Mouse (Mus musculus): Measurements from ENCODE around the gene Asap3.

Gene Asap3

GRCm38 (mm10) chr4:136259916-136260315 lies 53.8 kb downstream of the Asap3 start:
- DNase-seq (ENCODE audit: low spot score), result no peak

GRCm38 (mm10) chr4:136260491-136261180 lies 54.5 kb downstream of the Asap3 start:
- DNase-seq (ENCODE audit: low spot score), result peak; percentile 64

- no peak for DNase-seq (ENCODE audit: low spot score)
Observed at GRCm38 (mm10) chr4:136261912-136262311, 55.7 kb downstream of the Asap3 start.

- DNase-seq (ENCODE audit: low spot score), result no peak
Observed at GRCm38 (mm10) chr4:136263555-136263954, 57.4 kb downstream of the Asap3 start.

- DNase-seq (ENCODE audit: low spot score), result no peak
Observed at GRCm38 (mm10) chr4:136266716-136267343, 60.7 kb downstream of the Asap3 start.

GRCm38 (mm10) chr4:136268912-136269311 lies 62.7 kb downstream of the Asap3 start:
- DNase-seq (ENCODE audit: low spot score), result no peak

- no peak for DNase-seq (ENCODE audit: low spot score)
Observed at GRCm38 (mm10) chr4:136270648-136271047, 64.5 kb downstream of the Asap3 start.

GRCm38 (mm10) chr4:136281097-136281496 lies 74.9 kb downstream of the Asap3 start:
- DNase-seq (ENCODE audit: low spot score), result no peak

- DNase-seq (ENCODE audit: low spot score), result no peak
Observed at GRCm38 (mm10) chr4:136281611-136282010, 75.4 kb downstream of the Asap3 start.

- DNase-seq (ENCODE audit: low spot score), result no peak
Observed at GRCm38 (mm10) chr4:136282621-136283480, 76.7 kb downstream of the Asap3 start.

GRCm38 (mm10) chr4:136283783-136284182 lies 77.6 kb downstream of the Asap3 start:
- no peak for DNase-seq (ENCODE audit: low spot score)

- no peak for DNase-seq (ENCODE audit: low spot score)
Observed at GRCm38 (mm10) chr4:136284455-136284854, 78.3 kb downstream of the Asap3 start, which contains the start of gene Zfp46. Gene Zfp46, plus strand, starts transcription at chr4:136284683.

- peak; percentile 13 for DNase-seq (ENCODE audit: low spot score)
Observed at GRCm38 (mm10) chr4:136284891-136285290, 78.7 kb downstream of the Asap3 start.

GRCm38 (mm10) chr4:136285348-136285810 lies 79.2 kb downstream of the Asap3 start:
- peak; percentile 85 for DNase-seq (ENCODE audit: low spot score)

GRCm38 (mm10) chr4:136285811-136286371 lies 79.7 kb downstream of the Asap3 start:
- peak; percentile 95 for DNase-seq (ENCODE audit: low spot score)

- DNase-seq (ENCODE audit: low spot score), result no peak
Observed at GRCm38 (mm10) chr4:136289918-136290780, 84.0 kb downstream of the Asap3 start.

GRCm38 (mm10) chr4:136290781-136291595 lies 84.8 kb downstream of the Asap3 start:
- no peak for DNase-seq (ENCODE audit: low spot score)

GRCm38 (mm10) chr4:136291692-136292091 lies 85.5 kb downstream of the Asap3 start:
- no peak for DNase-seq (ENCODE audit: low spot score)
